Mouse (Mus musculus): Measurements from ENCODE around the gene Krt33b. TPM values are rescaled to one million over a fixed set of nuclear protein-coding genes. Genes with fewer than 3 reads are reported as not detected.

The Krt33b gene
- total and polyA plus RNA-seq, 3 experiments, result not detected

DNA sequence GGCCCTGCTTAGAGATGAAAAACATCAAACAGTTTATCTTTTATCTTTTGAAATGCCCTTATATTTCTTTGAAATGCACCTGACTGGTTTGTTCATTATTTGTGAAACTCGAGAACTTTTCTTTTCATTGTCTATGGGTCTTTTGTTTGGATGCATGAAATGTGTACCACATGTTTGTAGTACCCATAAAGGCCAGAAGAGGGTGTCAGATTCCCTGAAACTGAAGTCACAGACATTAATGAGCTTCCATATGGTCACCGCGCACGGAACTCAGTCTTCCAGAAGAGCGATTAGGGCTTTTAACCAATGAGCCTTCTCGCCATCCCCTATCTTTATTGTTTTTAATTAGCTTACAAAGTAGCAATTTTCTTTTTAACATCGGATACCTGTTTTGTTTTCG, 29.2 kb upstream of the Krt33b start:
- dilution Hi-C loops (cut with MboI; ENCODE audit: extremely low pct_ligation_motif_present, extremely low pct_unique_long_range_greater_than_20kb, low sequenced_read_pairs), result no loop called here
- H3K4me2 ChIP-seq (ENCODE audit: insufficient read depth, low read depth, poor library complexity, severe bottlenecking), result no peak overlapping the region
- TF ChIP-seq ELF1 (IDR thresholded peaks at IDR 0.05; ENCODE audit: low read depth, low read length), result no peak
- TF ChIP-seq MXI1 (IDR thresholded peaks at IDR 0.05; ENCODE audit: low read depth, low read length), result no peak
- no peak for TF ChIP-seq PAX5 (IDR thresholded peaks at IDR 0.05; ENCODE audit: low read length)
- no peak for TF ChIP-seq RCOR1 (conservative IDR thresholded peaks at IDR 0.05; ENCODE audit: low read depth, low read length)
- peak; percentile 7 to 32; a peak in 2 of 4 replicates for TF ChIP-seq CTCF (conservative IDR thresholded peaks at IDR 0.05 in 1 of 2, IDR thresholded peaks at IDR 0.05 in 1 of 2; ENCODE audit: low read depth in 2 of 2, low read length in 2 of 2)
- TF ChIP-seq RAD21 (IDR thresholded peaks at IDR 0.05; ENCODE audit: low read depth, low read length), result peak; percentile 16
- no peak for TF ChIP-seq MAZ (IDR thresholded peaks at IDR 0.05; ENCODE audit: low read depth, low read length)
- no peak for TF ChIP-seq POLR2A (IDR thresholded peaks at IDR 0.05; ENCODE audit: low read depth, low read length)
- peak; percentile 3; the same call in 1 of the 2 replicates for TF ChIP-seq SMC3 (IDR thresholded peaks at IDR 0.05; ENCODE audit: low read depth, low read length)
- TF ChIP-seq MEF2A (IDR thresholded peaks at IDR 0.05; ENCODE audit: borderline replicate concordance, low read depth, low read length), result no peak
- TF ChIP-seq IRF4 (IDR thresholded peaks at IDR 0.05; ENCODE audit: low read depth, low read length), result no peak
- no peak for TF ChIP-seq POLR2AphosphoS2 (IDR thresholded peaks at IDR 0.05; ENCODE audit: low read depth, low read length)
- TF ChIP-seq CHD2 (IDR thresholded peaks at IDR 0.05; ENCODE audit: low read length), result no peak
- TF ChIP-seq ZNF384 (IDR thresholded peaks at IDR 0.05; ENCODE audit: low read depth, low read length), result no peak
- H3K27me3 ChIP-seq (replicated peaks), result peaks cover 86% of the 10 kb centered on the region
- no peak overlapping the region for H3K9ac ChIP-seq (ENCODE audit: insufficient read depth, low read depth)
- no peaks in the 10 kb centered on the region for H3K4me1 ChIP-seq (ENCODE audit: control insufficient read depth in 1 of 2, insufficient read depth in 2 of 2)
- H3K79me2 ChIP-seq (replicated peaks; ENCODE audit: control insufficient read depth, extremely low read depth, insufficient read depth, poor library complexity, severe bottlenecking), result no peaks in the 10 kb centered on the region
- in situ Hi-C loops (cut with MboI; ENCODE audit: low pct_ligation_motif_present, low pct_unique_long_range_greater_than_20kb, low sequenced_read_pairs), result no loop called here
- no peaks in the 10 kb centered on the region for H3K36me3 ChIP-seq (replicated peaks in 1 of 2; ENCODE audit: control insufficient read depth in 1 of 2, insufficient read depth in 1 of 2, low read length in 1 of 2)
- no peaks in the 10 kb centered on the region for H3K9me3 ChIP-seq (replicated peaks; ENCODE audit: low read length)
- no peak overlapping the region for H3K4me3 ChIP-seq (replicated peaks in 1 of 3; ENCODE audit: low read depth in 2 of 3, low read length in 2 of 3, poor library complexity in 1 of 3)
- no peak for DNase-seq (ENCODE audit: extremely low read depth)
- no peak overlapping the region for H3K27ac ChIP-seq (ENCODE audit: insufficient read depth, low read depth)

DNA sequence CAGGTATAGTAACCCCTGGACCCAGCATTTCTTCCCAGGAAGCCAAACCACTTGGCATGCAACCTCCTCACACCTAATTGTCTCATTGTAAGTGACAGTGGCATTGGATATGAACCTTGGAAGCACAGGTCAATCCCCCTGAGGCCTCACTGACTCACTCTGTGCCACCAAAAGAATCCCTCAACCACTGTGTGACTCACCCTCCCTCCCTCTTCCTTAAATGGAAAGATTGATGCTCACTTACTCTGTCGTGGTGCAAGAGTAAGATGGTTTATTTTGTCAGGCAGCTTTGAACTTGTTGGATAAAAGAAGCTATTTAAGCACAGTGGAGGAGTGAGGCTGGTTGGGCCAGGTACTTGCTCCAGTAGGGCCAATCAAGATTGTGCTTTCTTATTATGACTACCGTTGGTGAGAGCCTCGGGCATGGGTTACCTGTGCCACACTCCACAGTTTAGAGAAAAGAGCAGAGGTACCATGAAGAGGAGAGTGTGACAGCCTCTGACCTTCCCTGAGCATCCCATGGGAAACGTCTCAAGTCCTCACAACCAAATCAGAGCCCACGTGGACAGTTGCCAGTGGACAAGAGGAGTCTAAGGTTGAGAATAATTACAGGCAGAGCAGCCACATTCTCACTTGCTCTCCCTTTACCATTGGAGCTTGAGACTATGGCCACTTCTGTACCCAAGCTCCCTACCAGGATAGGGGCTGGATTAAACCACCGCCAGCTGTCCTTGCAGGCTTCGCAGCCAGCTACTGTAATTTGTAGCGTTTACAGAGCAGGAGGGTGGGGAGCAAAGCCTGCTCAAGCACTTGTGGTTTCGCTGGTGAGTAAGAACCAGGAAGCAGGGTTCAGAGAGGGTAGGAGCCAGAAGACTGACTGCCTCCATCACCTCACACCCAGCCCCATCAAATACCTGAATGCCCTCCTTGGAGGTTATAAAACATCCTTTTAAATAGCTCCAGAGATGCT, 26.3 kb upstream of the Krt33b start:
- no peak for TF ChIP-seq USF2 (conservative IDR thresholded peaks at IDR 0.05; ENCODE audit: low read depth, low read length)
- no peak for TF ChIP-seq MXI1 (IDR thresholded peaks at IDR 0.05; ENCODE audit: low read depth, low read length)
- no peak for TF ChIP-seq IRF4 (IDR thresholded peaks at IDR 0.05; ENCODE audit: low read depth, low read length)
- TF ChIP-seq TCF12 (IDR thresholded peaks at IDR 0.05; ENCODE audit: low read depth, low read length), result no peak
- TF ChIP-seq JUN (IDR thresholded peaks at IDR 0.05; ENCODE audit: insufficient read depth, low read depth, low read length), result no peak
- no peak for TF ChIP-seq JUND (conservative IDR thresholded peaks at IDR 0.05; ENCODE audit: low read depth, low read length)
- TF ChIP-seq NELFE (IDR thresholded peaks at IDR 0.05; ENCODE audit: low read depth, low read length), result no peak
- TF ChIP-seq BHLHE40 (IDR thresholded peaks at IDR 0.05; ENCODE audit: low read depth, low read length), result no peak
- TF ChIP-seq ETS1 (conservative IDR thresholded peaks at IDR 0.05; ENCODE audit: low read depth, low read length), result no peak
- no peak for TF ChIP-seq MAZ (IDR thresholded peaks at IDR 0.05; ENCODE audit: low read depth, low read length)
- TF ChIP-seq KAT2A (IDR thresholded peaks at IDR 0.05; ENCODE audit: insufficient replicate concordance, low read length), result no peak
- no peak for TF ChIP-seq CHD2 (IDR thresholded peaks at IDR 0.05; ENCODE audit: low read length)
- TF ChIP-seq ELF1 (IDR thresholded peaks at IDR 0.05; ENCODE audit: low read depth, low read length), result no peak
- H3K4me2 ChIP-seq (ENCODE audit: insufficient read depth, low read depth, poor library complexity, severe bottlenecking), result no peak overlapping the region
- DNase-seq (ENCODE audit: extremely low read depth), result peak; percentile 17
- no peaks in the 10 kb centered on the region for H3K4me1 ChIP-seq (ENCODE audit: control insufficient read depth in 1 of 2, insufficient read depth in 2 of 2)
- dilution Hi-C loops (cut with MboI; ENCODE audit: extremely low pct_ligation_motif_present, extremely low pct_unique_long_range_greater_than_20kb, low sequenced_read_pairs) (no loop called here), in situ Hi-C loops (cut with MboI; ENCODE audit: low pct_ligation_motif_present, low pct_unique_long_range_greater_than_20kb, low sequenced_read_pairs) (no loop called here)
- H3K36me3 ChIP-seq (replicated peaks in 1 of 2; ENCODE audit: control insufficient read depth in 1 of 2, insufficient read depth in 1 of 2, low read length in 1 of 2), result no peaks in the 10 kb centered on the region
- no peak overlapping the region for H3K27ac ChIP-seq (ENCODE audit: insufficient read depth, low read depth)
- H3K79me2 ChIP-seq (replicated peaks; ENCODE audit: control insufficient read depth, extremely low read depth, insufficient read depth, poor library complexity, severe bottlenecking), result no peaks in the 10 kb centered on the region
- H3K4me3 ChIP-seq (replicated peaks in 1 of 3; ENCODE audit: low read depth in 2 of 3, low read length in 2 of 3, poor library complexity in 1 of 3), result no peak overlapping the region
- no peaks in the 10 kb centered on the region for H3K9me3 ChIP-seq (replicated peaks; ENCODE audit: low read length)
- no peak overlapping the region for H3K9ac ChIP-seq (ENCODE audit: insufficient read depth, low read depth)
- peaks cover 87% of the 10 kb centered on the region for H3K27me3 ChIP-seq (replicated peaks)
